Comparison of ENCODE assay signal across 10 mouse cellular contexts in genomic region chr13:54716916-54717315, GRCm38 (mm10). TPM values are rescaled to one million over a fixed set of nuclear protein-coding genes. Genes with fewer than 3 reads are reported as not detected.
A peak's percentile ranks its signal among the peaks of the same experiment; 100 is the strongest.
DNase-seq lines count a peak whose midpoint lies in the region; ATAC-seq and TF ChIP-seq lines count a peak whose summit lies in the region.
"Had no signal": no experiment of that assay in that cellular context is flagged by ENCODE, and none has a peak within 500 bp of the region (broad histone marks: within the 10 kb centered on the region; RNA-seq: fewer than 3 reads in every experiment).

No protein-coding gene starts in this region.

- no peaks in the 10 kb centered on the region for H3K79me2 ChIP-seq in heart, adult 2 months (replicated peaks; ENCODE audit: control insufficient read depth, insufficient read depth, low read length)

- H3K9ac ChIP-seq in heart, adult 2 months (ENCODE audit: low read depth, low read length): no peak overlapping the region
- H3K9ac ChIP-seq in heart, embryonic 11.5 days (ENCODE audit: low read depth, low read length): no peak overlapping the region
- no peak overlapping the region for H3K9ac ChIP-seq in forebrain, embryonic 11.5 days (ENCODE audit: low read length)
- H3K9ac ChIP-seq in kidney, postnatal 0 days (ENCODE audit: low read depth, low read length): no peak overlapping the region
- no peak overlapping the region for H3K9ac ChIP-seq in midbrain, embryonic 14.5 days (replicated peaks; ENCODE audit: low read length)
- no peak overlapping the region for H3K9ac ChIP-seq in stomach, postnatal 0 days (ENCODE audit: low read length)
- H3K9ac ChIP-seq: embryonic facial prominence, embryonic 13.5 days had no signal

- ATAC-seq in heart, embryonic 11.5 days (replicated peaks; ENCODE audit: insufficient number of reproducible peaks, low FRiP score, low TSS enrichment): no peak
- no peak for ATAC-seq in forebrain, embryonic 11.5 days (replicated peaks; ENCODE audit: low FRiP score)
- no peak for ATAC-seq in kidney, postnatal 0 days (replicated peaks; ENCODE audit: low FRiP score, low read depth)
- ATAC-seq in midbrain, embryonic 14.5 days (ENCODE audit: low FRiP score, low TSS enrichment): no peak
- 0 out of 2 replicates have a peak, but pooled peaks have one; percentile 10 for ATAC-seq in stomach, postnatal 0 days (ENCODE audit: low FRiP score, low TSS enrichment)

- H3K36me3 ChIP-seq in heart, adult 2 months (ENCODE audit: control insufficient read depth, insufficient read depth, low read length): no peaks in the 10 kb centered on the region
- no peaks in the 10 kb centered on the region for H3K36me3 ChIP-seq in heart, embryonic 11.5 days (ENCODE audit: control insufficient read depth, insufficient read depth, low read length)
- no peaks in the 10 kb centered on the region for H3K36me3 ChIP-seq in forebrain, embryonic 11.5 days (ENCODE audit: control insufficient read depth, insufficient read depth, low read length)
- H3K36me3 ChIP-seq in kidney, postnatal 0 days (ENCODE audit: insufficient read depth, low read length): no peaks in the 10 kb centered on the region
- H3K36me3 ChIP-seq in midbrain, embryonic 14.5 days (ENCODE audit: control insufficient read depth, insufficient read depth, low read length): no peaks in the 10 kb centered on the region
- no peaks in the 10 kb centered on the region for H3K36me3 ChIP-seq in stomach, postnatal 0 days (ENCODE audit: control insufficient read depth, insufficient read depth, low read length)
- H3K36me3 ChIP-seq: embryonic facial prominence, embryonic 13.5 days had no signal

- 2% methylated on average over 5 of the region's 5 CpGs for WGBS in heart, adult 2 months
- 2% methylated on average over 5 of the region's 5 CpGs for WGBS in heart, embryonic 11.5 days (ENCODE audit: insufficient replicate concordance)
- 3% methylated on average over 5 of the region's 5 CpGs for WGBS in forebrain, embryonic 11.5 days
- WGBS in kidney, postnatal 0 days: 3% methylated on average over 5 of the region's 5 CpGs
- WGBS in midbrain, embryonic 14.5 days: 3% methylated on average over 5 of the region's 5 CpGs
- 1% methylated on average over 5 of the region's 5 CpGs for WGBS in stomach, postnatal 0 days

- intact Hi-C loops in heart, adult 2 months (cut with DNase I): no loop called here

- no peaks in the 10 kb centered on the region for H3K27me3 ChIP-seq in heart, adult 2 months (ENCODE audit: control insufficient read depth, insufficient read depth, low read length)
- peaks cover 6% of the 10 kb centered on the region for H3K27me3 ChIP-seq in heart, embryonic 11.5 days (ENCODE audit: control insufficient read depth, insufficient read depth, low read length)
- no peaks in the 10 kb centered on the region for H3K27me3 ChIP-seq in forebrain, embryonic 11.5 days (ENCODE audit: control insufficient read depth, insufficient read depth, low read length)
- H3K27me3 ChIP-seq in kidney, postnatal 0 days (ENCODE audit: insufficient read depth, low read length): no peaks in the 10 kb centered on the region
- H3K27me3 ChIP-seq in midbrain, embryonic 14.5 days (ENCODE audit: control insufficient read depth, insufficient read depth, low read length): no peaks in the 10 kb centered on the region
- H3K27me3 ChIP-seq in stomach, postnatal 0 days (ENCODE audit: control insufficient read depth, insufficient read depth, low read length): no peaks in the 10 kb centered on the region
- H3K27me3 ChIP-seq: embryonic facial prominence, embryonic 13.5 days had no signal

- TF ChIP-seq POLR2A in heart, adult 2 months (IDR thresholded peaks at IDR 0.05; ENCODE audit: insufficient read depth, low read depth, low read length): no peak

- no peak overlapping the region for H3K4me2 ChIP-seq in heart, embryonic 11.5 days
- H3K4me2 ChIP-seq in forebrain, embryonic 11.5 days (ENCODE audit: low read depth, low read length, severe bottlenecking): no peak overlapping the region
- H3K4me2 ChIP-seq in kidney, postnatal 0 days (ENCODE audit: low read length): no peak overlapping the region
- H3K4me2 ChIP-seq in midbrain, embryonic 14.5 days (ENCODE audit: low read length): no peak overlapping the region
- H3K4me2 ChIP-seq in stomach, postnatal 0 days (replicated peaks; ENCODE audit: low read depth): no peak overlapping the region
- H3K4me2 ChIP-seq: embryonic facial prominence, embryonic 13.5 days had no signal

- H3K4me3 ChIP-seq in heart, adult 2 months: no peak overlapping the region
- H3K4me3 ChIP-seq in heart, embryonic 11.5 days (ENCODE audit: low read depth, low read length): no peak overlapping the region
- H3K4me3 ChIP-seq in forebrain, embryonic 11.5 days (ENCODE audit: low read depth, low read length): no peak overlapping the region
- H3K4me3 ChIP-seq in kidney, postnatal 0 days (replicated peaks; ENCODE audit: low read depth, low read length): no peak overlapping the region
- no peak overlapping the region for H3K4me3 ChIP-seq in midbrain, embryonic 14.5 days (replicated peaks; ENCODE audit: low read depth, low read length)
- H3K4me3 ChIP-seq in stomach, postnatal 0 days (ENCODE audit: low read depth, low read length): no peak overlapping the region
- H3K4me3 ChIP-seq: embryonic facial prominence, embryonic 13.5 days had no signal

- H3K9me3 ChIP-seq in heart, embryonic 11.5 days (replicated peaks; ENCODE audit: control insufficient read depth, low read length): no peaks in the 10 kb centered on the region
- H3K9me3 ChIP-seq in forebrain, embryonic 11.5 days (ENCODE audit: control insufficient read depth, low read length): no peaks in the 10 kb centered on the region
- no peaks in the 10 kb centered on the region for H3K9me3 ChIP-seq in kidney, postnatal 0 days (replicated peaks; ENCODE audit: low read length)
- no peaks in the 10 kb centered on the region for H3K9me3 ChIP-seq in midbrain, embryonic 14.5 days (ENCODE audit: control insufficient read depth, low read length)
- no peaks in the 10 kb centered on the region for H3K9me3 ChIP-seq in stomach, postnatal 0 days (ENCODE audit: control insufficient read depth, low read length)
- H3K9me3 ChIP-seq: embryonic facial prominence, embryonic 13.5 days had no signal

- H3K4me1 ChIP-seq in heart, adult 2 months (ENCODE audit: control insufficient read depth, insufficient read depth, low read length): no peaks in the 10 kb centered on the region
- H3K4me1 ChIP-seq in heart, embryonic 11.5 days (ENCODE audit: control insufficient read depth, insufficient read depth, low read length): no peaks in the 10 kb centered on the region
- no peaks in the 10 kb centered on the region for H3K4me1 ChIP-seq in forebrain, embryonic 11.5 days (replicated peaks; ENCODE audit: control insufficient read depth, insufficient read depth, low read length)
- no peaks in the 10 kb centered on the region for H3K4me1 ChIP-seq in kidney, postnatal 0 days (replicated peaks; ENCODE audit: insufficient read depth, low read length)
- H3K4me1 ChIP-seq in midbrain, embryonic 14.5 days (ENCODE audit: control insufficient read depth, insufficient read depth, low read length): no peaks in the 10 kb centered on the region
- no peaks in the 10 kb centered on the region for H3K4me1 ChIP-seq in stomach, postnatal 0 days (replicated peaks; ENCODE audit: control insufficient read depth, insufficient read depth)
- H3K4me1 ChIP-seq: embryonic facial prominence, embryonic 13.5 days had no signal

- TF ChIP-seq EP300 in heart, adult 2 months (IDR thresholded peaks at IDR 0.05; ENCODE audit: insufficient read depth, low read depth, low read length): no peak
- TF ChIP-seq EP300 in stomach, postnatal 0 days (optimal IDR thresholded peaks at IDR 0.05): no peak

- TF ChIP-seq CTCF in heart, adult 2 months (IDR thresholded peaks at IDR 0.05): peak; percentile 84
- peak; percentile 70 for TF ChIP-seq CTCF in kidney, postnatal 0 days (IDR thresholded peaks at IDR 0.05; ENCODE audit: low read depth)
- peak; percentile 71 for TF ChIP-seq CTCF in stomach, postnatal 0 days (IDR thresholded peaks at IDR 0.05; ENCODE audit: low read depth)

- no peak overlapping the region for H3K27ac ChIP-seq in heart, adult 2 months
- no peak overlapping the region for H3K27ac ChIP-seq in heart, embryonic 11.5 days (ENCODE audit: low read depth, low read length)
- H3K27ac ChIP-seq in forebrain, embryonic 11.5 days (ENCODE audit: low read depth, low read length): no peak overlapping the region
- no peak overlapping the region for H3K27ac ChIP-seq in kidney, postnatal 0 days
- H3K27ac ChIP-seq in midbrain, embryonic 14.5 days (replicated peaks; ENCODE audit: low read depth, low read length): no peak overlapping the region
- H3K27ac ChIP-seq in stomach, postnatal 0 days (replicated peaks): no peak overlapping the region
- H3K27ac ChIP-seq: embryonic facial prominence, embryonic 13.5 days had no signal

- peak; percentile 17 to 44 for DNase-seq in heart, adult 2 months
- peak; percentile 22 to 40 for DNase-seq in CD8-positive naive resting alpha-beta T cell, adult 2 months (ENCODE audit: low read depth in 2 of 2, low spot score in 2 of 2)
- peak; percentile 19 for DNase-seq in c-Kit-positive CD71-positive TER-119-negative erythroid progenitor cells, embryonic 14.5 days (ENCODE audit: low read depth)
- DNase-seq in forebrain, embryonic 11.5 days (ENCODE audit: low spot score): peak; percentile 79
- peak; percentile 56 for DNase-seq in kidney, postnatal 0 days (ENCODE audit: low spot score)
- DNase-seq in midbrain, embryonic 14.5 days: peak; percentile 80
- peak; percentile 55 for DNase-seq in stomach, postnatal 0 days (ENCODE audit: low spot score)

RNA-seq across cellular contexts. Expression of gene Cdhr2, which starts 15.7 kb away (rescaled TPM):
- not detected for total RNA-seq in heart, adult 2 months (2021)
- polyA plus RNA-seq in heart, adult 2 months (2012; rRNA removed): 0.04 TPM in 1 of 2 replicates, not detected in the other
- polyA plus RNA-seq in heart, embryonic 11.5 days (2014; fragmentation: Nextera tagmentation; extraction: Ambion mirVana): 0.04 and 0.24 TPM in 2 replicates
- polyA plus RNA-seq in forebrain, embryonic 11.5 days (2014; fragmentation: Nextera tagmentation; extraction: Ambion mirVana): not detected in 2 replicates
- 10.0 and 10.9 TPM in 2 replicates for polyA plus RNA-seq in kidney, postnatal 0 days (2015; fragmentation: Nextera tagmentation; extraction: Ambion mirVana)
- 0.22 and 0.23 TPM in 2 replicates for polyA plus RNA-seq in midbrain, embryonic 14.5 days (2014; fragmentation: Nextera tagmentation; extraction: Ambion mirVana)
- polyA plus RNA-seq in stomach, postnatal 0 days (2015; fragmentation: Nextera tagmentation; extraction: Ambion mirVana): 1.8 and 3.1 TPM in 2 replicates
- polyA plus RNA-seq: embryonic facial prominence, embryonic 13.5 days; lung, embryonic 16.5 days had no signal

RNA-seq across cellular contexts. Expression of gene Rnf44, which starts 23.2 kb away (rescaled TPM):
- 10 to 100 TPM; 51.6 to 54.6 TPM for total RNA-seq in heart, adult 2 months (2021)
- polyA plus RNA-seq in heart, adult 2 months (2012; rRNA removed): 69.2 and 94.5 TPM in 2 replicates
- 70.7 and 75.8 TPM in 2 replicates for polyA plus RNA-seq in heart, embryonic 11.5 days (2014; fragmentation: Nextera tagmentation; extraction: Ambion mirVana)
- 124 and 126 TPM in 2 replicates for polyA plus RNA-seq in forebrain, embryonic 11.5 days (2014; fragmentation: Nextera tagmentation; extraction: Ambion mirVana)
- 63.0 and 77.4 TPM in 2 replicates for polyA plus RNA-seq in kidney, postnatal 0 days (2015; fragmentation: Nextera tagmentation; extraction: Ambion mirVana)
- polyA plus RNA-seq in midbrain, embryonic 14.5 days (2014; fragmentation: Nextera tagmentation; extraction: Ambion mirVana): 78.6 and 88.1 TPM in 2 replicates
- polyA plus RNA-seq in stomach, postnatal 0 days (2015; fragmentation: Nextera tagmentation; extraction: Ambion mirVana): 44.6 and 49.6 TPM in 2 replicates

RNA-seq across cellular contexts. Expression of gene Gprin1, which starts 32.8 kb away (rescaled TPM):
- not detected for total RNA-seq in heart, adult 2 months (2021)
- 0.03 TPM in 1 of 2 replicates, not detected in the other for polyA plus RNA-seq in heart, adult 2 months (2012; rRNA removed)
- 0.13 TPM in 2 replicates for polyA plus RNA-seq in heart, embryonic 11.5 days (2014; fragmentation: Nextera tagmentation; extraction: Ambion mirVana)
- polyA plus RNA-seq in forebrain, embryonic 11.5 days (2014; fragmentation: Nextera tagmentation; extraction: Ambion mirVana): 8.2 and 13.5 TPM in 2 replicates
- polyA plus RNA-seq in kidney, postnatal 0 days (2015; fragmentation: Nextera tagmentation; extraction: Ambion mirVana): 0.13 and 0.14 TPM in 2 replicates
- polyA plus RNA-seq in midbrain, embryonic 14.5 days (2014; fragmentation: Nextera tagmentation; extraction: Ambion mirVana): 19.1 and 29.4 TPM in 2 replicates
- polyA plus RNA-seq in stomach, postnatal 0 days (2015; fragmentation: Nextera tagmentation; extraction: Ambion mirVana): 0.27 and 0.31 TPM in 2 replicates

RNA-seq across cellular contexts. Expression of gene Sncb, which starts 49.5 kb away (rescaled TPM):
- total RNA-seq in heart, adult 2 months (2021): not detected
- polyA plus RNA-seq in heart, adult 2 months (2012; rRNA removed): 0.20 and 0.31 TPM in 2 replicates
- polyA plus RNA-seq in heart, embryonic 11.5 days (2014; fragmentation: Nextera tagmentation; extraction: Ambion mirVana): 0.27 and 0.59 TPM in 2 replicates
- polyA plus RNA-seq in forebrain, embryonic 11.5 days (2014; fragmentation: Nextera tagmentation; extraction: Ambion mirVana): 1.3 and 2.6 TPM in 2 replicates
- not detected in 2 replicates for polyA plus RNA-seq in kidney, postnatal 0 days (2015; fragmentation: Nextera tagmentation; extraction: Ambion mirVana)
- 37.5 and 53.7 TPM in 2 replicates for polyA plus RNA-seq in midbrain, embryonic 14.5 days (2014; fragmentation: Nextera tagmentation; extraction: Ambion mirVana)
- 0.29 and 0.61 TPM in 2 replicates for polyA plus RNA-seq in stomach, postnatal 0 days (2015; fragmentation: Nextera tagmentation; extraction: Ambion mirVana)
- polyA plus RNA-seq: lung, embryonic 16.5 days had no signal

Comparison
In these comparisons a context has a peak if more than half of its experiments do, and no peak if none do; other contexts are left out.
1. DNase-seq: peak in every context shown above with its lines; median percentile 80 in midbrain, embryonic 14.5 days; 79 in forebrain, embryonic 11.5 days; 56 in kidney, postnatal 0 days; 55 in stomach, postnatal 0 days; 31 in CD8-positive naive resting alpha-beta T cell, adult 2 months; 30 in heart, adult 2 months; 19 in c-Kit-positive CD71-positive TER-119-negative erythroid progenitor cells, embryonic 14.5 days.